Mouse (Mus musculus) limb, embryonic 10.5 days (tissue): Measurements from ENCODE around the gene Cfap20. TPM values are rescaled to one million over a fixed set of nuclear protein-coding genes. Genes with fewer than 3 reads are reported as not detected.
"Not testable (repeated sequence)": the region's sequence is repeated elsewhere in the genome, so short reads cannot be mapped to it uniquely, and the experiment has no call there.

Experiments used
- DNase-seq: peaks from one replicate; pipeline ENCODE4 v3.0.0-alpha.2; 2017; ENCODE audit warnings: low spot score
- H3K27ac ChIP-seq: fragments of 300-500 bp; sonication (generic); 2 replicates; pipeline ENCODE4 v1.5.1; 2016; ENCODE audit warnings: mild to moderate bottlenecking
- H3K27me3 ChIP-seq: fragments of 300-500 bp; sonication (generic); 2 replicates; pipeline ENCODE4 v1.6.1; 2016; ENCODE audit warnings: low read depth, mild to moderate bottlenecking; ENCODE audit not compliant: poor library complexity, severe bottlenecking
- H3K36me3 ChIP-seq: fragments of 300-500 bp; sonication (generic); 2 replicates; pipeline ENCODE4 v1.6.1; 2016; ENCODE audit warnings: mild to moderate bottlenecking, moderate library complexity
- H3K4me1 ChIP-seq: fragments of 300-500 bp; sonication (generic); 2 replicates; pipeline ENCODE4 v1.6.1; 2016
- H3K4me3 ChIP-seq: fragments of 300-500 bp; sonication (generic); 2 replicates; pipeline ENCODE4 v1.5.1; 2016; ENCODE audit warnings: mild to moderate bottlenecking, moderate library complexity
- H3K9me3 ChIP-seq: fragments of 300-500 bp; sonication (generic); replicated peaks from 2 replicates; pipeline ENCODE4 v1.6.1; 2016; ENCODE audit warnings: mild to moderate bottlenecking
- WGBS: fragments of 180-500 bp; shearing (Covaris S2); methylation state at CpG from one replicate; pipeline ENCODE4 v1.1.7; 2016; 5-methylcytosine and 5-hydroxymethylcytosine counted together
- polyA plus RNA-seq: library from polyadenylated mRNA; unstranded; fragments of >200 nt; fragmentation: Nextera tagmentation; extraction: Ambion mirVana; gene quantifications from 2 replicates; pipeline ENCODE4 v1.2.1, GENCODE M21; 2016

The Cfap20 gene
- polyA plus RNA-seq, 1 experiment from 2014 or later = 143 TPM

DNA sequence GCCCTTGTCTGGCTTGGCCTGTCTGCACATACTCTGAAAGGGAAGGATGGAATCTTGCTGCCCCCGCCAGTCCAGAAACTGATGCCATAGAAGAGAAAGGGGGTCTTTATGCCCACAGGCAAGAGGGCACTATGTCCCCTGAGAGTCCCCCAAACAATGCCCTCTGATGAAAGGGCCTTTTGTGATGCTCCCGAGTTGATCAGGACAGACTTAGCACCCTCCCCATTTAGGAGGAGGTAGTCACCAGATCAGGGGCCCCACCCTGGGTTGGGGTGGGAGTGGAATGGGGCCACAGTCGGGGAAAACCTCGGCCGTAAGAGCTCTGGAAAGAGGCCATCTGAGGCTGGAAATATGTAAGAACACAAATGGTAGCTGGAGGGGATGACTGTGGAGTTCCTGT, 37.5 kb downstream of the Cfap20 start:
- WGBS = 82% methylated on average over 5 of the region's 5 CpGs
- Histone ChIP-seq H3K27ac (peak overlapping the region; percentile 27; the same call in 1 of the 2 replicates), H3K27me3 (no peaks in the 10 kb centered on the region), H3K36me3 (no peaks in the 10 kb centered on the region), H3K4me3 (no peak overlapping the region), H3K9me3 (no peaks in the 10 kb centered on the region), H3K4me1 (peaks cover 29% of the 10 kb centered on the region)
- no peak for DNase-seq

DNA sequence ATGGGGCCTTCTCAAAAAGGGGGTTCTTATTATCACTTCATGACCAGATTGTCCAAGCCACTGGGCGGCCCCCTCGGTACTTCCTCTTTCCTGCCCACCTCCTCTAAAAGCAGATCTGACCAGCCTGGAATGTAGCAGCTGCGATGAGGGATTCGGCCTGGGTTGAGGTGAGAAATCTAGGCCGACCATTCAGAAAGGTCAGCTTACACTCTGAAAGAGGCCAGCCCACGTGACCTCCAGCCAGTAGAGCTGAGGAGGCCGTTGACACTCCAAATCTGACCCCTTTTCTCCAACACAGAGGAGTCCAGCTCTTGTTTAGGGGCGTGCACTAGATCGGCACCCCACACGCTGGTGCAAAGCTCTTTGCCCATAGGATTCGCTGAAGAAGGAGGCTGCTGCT, 37.9 kb downstream of the Cfap20 start:
- Histone ChIP-seq H3K4me3 (no peak overlapping the region), H3K27me3 (no peaks in the 10 kb centered on the region), H3K4me1 (peaks cover 29% of the 10 kb centered on the region), H3K9me3 (no peaks in the 10 kb centered on the region), H3K27ac (peak overlapping the region; percentile 27; the same call in 1 of the 2 replicates), H3K36me3 (no peaks in the 10 kb centered on the region)
- no peak for DNase-seq
- 50% methylated on average over 11 of the region's 11 CpGs for WGBS

DNA sequence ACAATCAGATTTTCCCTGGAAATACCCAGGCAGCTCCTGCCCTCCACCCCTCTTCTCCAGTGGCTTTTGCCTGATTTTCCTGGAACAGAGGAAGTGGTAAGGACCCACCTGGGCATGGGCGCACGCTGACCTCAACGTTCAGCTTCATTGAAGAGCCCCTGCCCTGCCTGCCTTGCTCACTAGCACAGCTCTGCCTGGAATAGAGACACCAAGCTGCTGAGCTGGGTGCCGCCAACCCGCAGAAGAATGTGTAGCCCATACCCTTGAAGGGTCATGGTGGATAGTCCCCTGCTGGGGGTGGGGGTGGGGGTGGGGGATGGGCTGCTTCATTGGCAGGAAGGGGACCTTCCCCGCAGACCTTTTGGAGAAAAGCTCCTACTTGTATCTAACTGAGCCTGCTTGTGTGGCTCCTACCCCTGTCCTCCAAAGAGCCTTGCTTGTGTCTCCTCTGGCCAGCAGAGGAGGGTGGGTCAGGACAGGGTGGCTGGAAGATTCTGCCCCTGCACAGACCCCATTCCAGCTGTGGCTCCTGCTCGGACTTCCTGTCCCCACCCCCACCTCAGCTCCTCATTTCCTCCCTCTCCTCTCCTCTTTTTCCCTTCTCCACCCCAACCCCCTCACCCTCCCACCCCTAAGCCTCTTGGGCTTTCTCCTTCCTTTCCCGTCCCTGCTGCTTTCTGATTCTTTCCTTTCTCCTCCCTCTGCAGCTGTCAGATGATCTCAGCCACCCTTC, 39.3 kb downstream of the Cfap20 start:
- H3K36me3 ChIP-seq = no peaks in the 10 kb centered on the region
- peaks cover 29% of the 10 kb centered on the region for H3K4me1 ChIP-seq
- H3K9me3 ChIP-seq = no peaks in the 10 kb centered on the region
- WGBS = 42% methylated on average over 8 of the region's 8 CpGs
- peak overlapping the region; percentile 84 for H3K27ac ChIP-seq
- H3K4me3 ChIP-seq = peak overlapping the region; percentile 25; the same call in 1 of the 2 replicates
- DNase-seq = no peak
- H3K27me3 ChIP-seq = no peaks in the 10 kb centered on the region

DNA sequence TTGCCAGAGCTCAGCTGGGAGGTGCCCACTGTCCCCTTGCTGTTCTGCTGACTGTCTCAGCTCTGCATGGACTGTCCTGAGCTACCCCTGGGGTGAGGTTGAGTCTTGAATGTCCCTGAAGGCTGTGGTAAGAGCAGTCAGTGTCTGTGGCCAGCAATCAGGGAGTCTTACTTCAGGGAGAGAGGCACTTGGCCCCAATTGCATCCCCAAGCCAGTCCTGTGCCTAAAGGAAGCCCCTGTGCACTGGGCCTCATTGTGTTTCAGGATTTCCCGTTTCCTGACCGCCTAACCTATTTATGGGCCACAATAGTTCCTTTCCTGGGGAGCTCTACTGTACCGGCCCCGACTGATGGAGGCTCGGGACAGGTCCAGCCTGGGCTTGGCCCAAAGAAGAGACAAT, 42.1 kb downstream of the Cfap20 start:
- no peak for DNase-seq
- no peaks in the 10 kb centered on the region for H3K36me3 ChIP-seq
- H3K9me3 ChIP-seq = no peaks in the 10 kb centered on the region
- H3K4me3 ChIP-seq = no peak overlapping the region
- H3K4me1 ChIP-seq = peaks cover 29% of the 10 kb centered on the region
- WGBS = 91% methylated on average over 5 of the region's 5 CpGs
- no peaks in the 10 kb centered on the region for H3K27me3 ChIP-seq
- no peak overlapping the region for H3K27ac ChIP-seq

DNA sequence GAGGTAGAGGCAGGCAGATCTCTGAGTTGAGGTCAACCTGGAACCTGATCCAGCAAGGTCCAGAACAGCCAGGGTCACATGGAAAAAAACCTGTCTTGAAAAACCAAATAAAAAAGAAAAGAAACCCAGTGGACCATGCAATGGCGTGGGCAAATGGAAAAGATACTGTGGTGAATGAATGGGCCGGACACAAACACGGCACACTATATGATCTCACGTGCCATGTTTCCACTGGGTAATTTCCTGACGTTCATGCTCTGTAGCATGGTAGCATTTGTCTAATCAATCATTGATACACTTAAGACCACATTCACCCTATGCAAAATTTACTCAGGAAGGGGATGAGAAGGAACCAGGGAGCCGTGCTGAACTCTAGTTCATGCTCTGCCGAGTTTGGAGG, 43.6 kb downstream of the Cfap20 start:
- Histone ChIP-seq H3K27me3 (no peaks in the 10 kb centered on the region), H3K36me3 (no peaks in the 10 kb centered on the region), H3K9me3 (no peaks in the 10 kb centered on the region), H3K4me3 (no peak overlapping the region), H3K27ac (no peak overlapping the region), H3K4me1 (peaks cover 18% of the 10 kb centered on the region)
- DNase-seq = no peak
- WGBS = 93% methylated on average over 7 of the region's 7 CpGs

DNA sequence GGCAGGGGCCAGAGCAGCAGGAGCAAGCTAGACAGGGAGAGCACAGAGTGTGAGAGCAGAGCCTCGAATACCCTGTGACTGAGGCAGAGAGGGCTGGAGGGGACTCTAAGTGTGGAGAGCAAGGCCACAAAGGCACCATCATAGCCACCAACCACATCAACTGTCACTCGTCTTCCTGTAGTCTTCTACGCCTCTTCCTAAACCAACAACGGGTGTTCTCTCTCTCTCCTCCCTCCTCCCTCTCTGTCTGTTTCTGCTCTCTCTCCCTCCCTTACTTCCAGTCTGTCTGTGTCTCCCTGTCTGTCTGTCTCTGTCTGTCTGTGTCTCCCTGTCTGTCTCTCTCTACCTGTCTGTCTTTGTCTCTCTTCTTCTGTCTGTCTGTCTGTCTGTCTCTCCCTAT, 44.4 kb downstream of the Cfap20 start:
- DNase-seq = no peak
- H3K9me3 ChIP-seq = no peaks in the 10 kb centered on the region
- peak overlapping the region; percentile 25 for H3K27ac ChIP-seq
- peaks cover 10% of the 10 kb centered on the region for H3K4me1 ChIP-seq
- H3K36me3 ChIP-seq = no peaks in the 10 kb centered on the region
- H3K4me3 ChIP-seq = no peak overlapping the region
- no peaks in the 10 kb centered on the region for H3K27me3 ChIP-seq
- 67% methylated on average over 4 of the region's 4 CpGs for WGBS

DNA sequence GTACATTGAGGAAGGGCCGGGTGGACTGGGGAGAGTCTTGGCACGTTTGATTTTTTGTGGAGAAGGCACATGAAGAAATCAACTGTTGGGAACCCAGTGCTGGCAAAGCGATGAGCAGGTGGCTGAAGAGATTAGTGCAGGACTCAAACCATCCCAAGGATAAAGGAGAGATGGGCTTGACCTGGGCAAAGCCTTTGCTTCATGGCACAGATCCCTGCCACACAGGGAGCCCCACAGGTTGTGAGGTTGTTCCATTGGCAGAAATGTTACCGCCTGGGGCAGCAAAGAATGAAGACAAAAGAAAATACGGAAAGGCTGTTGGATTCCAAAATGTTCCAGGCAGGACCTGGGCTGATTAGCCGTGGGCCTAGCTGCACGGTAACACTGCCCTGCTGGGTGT, 46.7 kb downstream of the Cfap20 start:
- H3K36me3 ChIP-seq = no peaks in the 10 kb centered on the region
- no peak overlapping the region for H3K27ac ChIP-seq
- H3K4me3 ChIP-seq = no peak overlapping the region
- no peaks in the 10 kb centered on the region for H3K4me1 ChIP-seq
- DNase-seq = no peak
- no peaks in the 10 kb centered on the region for H3K9me3 ChIP-seq
- 93% methylated on average over 7 of the region's 7 CpGs for WGBS
- H3K27me3 ChIP-seq = no peaks in the 10 kb centered on the region

DNA sequence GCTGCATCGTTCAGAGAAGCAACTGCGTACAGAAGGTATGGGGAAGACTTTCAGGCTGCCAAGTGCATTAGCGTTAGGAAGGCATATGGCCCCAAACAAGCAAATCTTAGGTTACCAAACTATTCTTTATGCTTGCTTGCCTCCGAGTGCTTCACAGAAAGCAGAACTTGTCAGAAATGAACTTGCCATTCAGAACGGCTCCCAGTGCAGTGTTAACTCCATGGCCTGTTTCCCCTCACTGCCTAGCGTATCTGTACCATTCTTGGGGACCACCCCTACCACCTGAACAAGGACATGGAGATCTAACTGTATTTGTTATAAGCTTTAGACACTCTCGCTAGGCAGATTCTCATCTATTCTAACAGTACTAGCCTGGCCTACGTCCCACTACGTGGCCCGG, 47.4 kb downstream of the Cfap20 start:
- DNase-seq = no peak
- H3K9me3 ChIP-seq = no peaks in the 10 kb centered on the region
- H3K27me3 ChIP-seq = no peaks in the 10 kb centered on the region
- WGBS = 93% methylated on average over 10 of the region's 10 CpGs
- H3K27ac ChIP-seq = no peak overlapping the region
- H3K4me1 ChIP-seq = no peaks in the 10 kb centered on the region
- no peaks in the 10 kb centered on the region for H3K36me3 ChIP-seq
- no peak overlapping the region for H3K4me3 ChIP-seq

DNA sequence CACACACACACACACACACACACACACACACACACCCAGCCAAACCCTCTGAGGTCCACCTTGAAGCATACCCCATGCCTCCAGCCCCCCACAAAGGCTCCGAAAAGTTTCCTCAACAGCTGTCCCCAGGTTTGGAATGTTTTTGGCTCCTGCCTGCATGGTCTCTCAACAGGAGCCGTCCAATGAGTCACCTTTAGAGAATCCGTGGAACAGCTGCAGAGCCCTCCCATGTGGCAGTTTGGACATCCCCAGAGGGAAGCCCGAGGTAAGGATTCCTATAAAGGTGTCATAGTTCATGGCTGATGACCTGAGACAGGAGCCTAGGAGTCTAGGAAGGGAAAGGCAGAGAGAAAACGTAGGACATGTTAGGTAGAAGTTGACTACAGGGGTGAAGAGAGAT, 48.6 kb downstream of the Cfap20 start:
- no peaks in the 10 kb centered on the region for H3K36me3 ChIP-seq

DNA sequence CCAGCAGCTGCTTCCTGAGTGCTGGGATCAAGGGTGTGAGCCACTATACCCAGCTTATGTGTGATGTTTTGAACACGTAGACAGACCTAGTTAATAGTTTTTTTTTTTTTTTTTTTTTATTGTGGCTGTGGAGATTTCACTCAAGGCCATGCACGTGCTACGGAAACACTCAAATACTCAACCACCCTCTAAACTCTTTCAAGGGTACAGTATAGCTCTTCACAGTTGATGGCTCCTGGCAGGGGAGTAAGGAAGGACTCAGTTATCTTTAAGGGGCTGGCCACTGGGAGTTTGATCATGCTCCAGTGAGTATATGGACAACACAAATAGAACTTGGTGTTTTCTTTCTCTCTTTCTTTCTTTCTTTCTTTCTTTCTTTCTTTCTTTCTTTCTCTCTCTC, 50.2 kb downstream of the Cfap20 start:
- Histone ChIP-seq H3K4me1 (no peaks in the 10 kb centered on the region), H3K4me3 (no peak overlapping the region), H3K27ac (no peak overlapping the region), H3K27me3 (no peaks in the 10 kb centered on the region), H3K9me3 (no peaks in the 10 kb centered on the region), H3K36me3 (no peaks in the 10 kb centered on the region)
- no peak for DNase-seq
- WGBS = 89% methylated on average over 3 of the region's 3 CpGs

More for the DNA sequence above, 48.6 kb downstream of the Cfap20 start:
- Histone ChIP-seq H3K4me3 (no peak overlapping the region), H3K27me3 (no peaks in the 10 kb centered on the region), H3K4me1 (no peaks in the 10 kb centered on the region), H3K27ac (no peak overlapping the region), H3K9me3 (no peaks in the 10 kb centered on the region)
- no peak for DNase-seq
- WGBS = 87% methylated on average over 5 of the region's 5 CpGs

DNA sequence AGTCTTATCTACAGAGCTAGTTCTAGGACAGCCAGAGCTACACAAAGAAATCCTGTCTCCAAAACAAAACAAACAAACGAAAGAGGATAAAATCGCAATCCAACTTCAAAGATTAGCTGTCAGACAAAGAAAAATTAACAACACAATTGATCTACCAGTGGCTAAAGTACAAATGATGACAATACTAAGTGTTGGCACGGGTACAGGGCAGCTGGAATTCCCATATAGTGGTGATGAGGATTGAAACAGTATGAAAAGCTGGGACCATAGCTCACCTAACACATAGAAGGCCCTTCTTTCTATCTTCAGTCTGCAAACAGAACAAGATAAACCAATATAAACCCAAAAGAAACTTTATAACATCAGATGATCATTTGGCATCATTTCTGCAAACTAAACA, 53.1 kb downstream of the Cfap20 start:
- Histone ChIP-seq H3K4me1 (peaks cover 14% of the 10 kb centered on the region), H3K36me3 (no peaks in the 10 kb centered on the region), H3K27ac (no peak overlapping the region), H3K27me3 (no peaks in the 10 kb centered on the region), H3K4me3 (no peak overlapping the region), H3K9me3 (no peaks in the 10 kb centered on the region)
- 85% methylated on average over 3 of the region's 3 CpGs for whole genome bisulfite sequencing
- DNase-seq = no peak

DNA sequence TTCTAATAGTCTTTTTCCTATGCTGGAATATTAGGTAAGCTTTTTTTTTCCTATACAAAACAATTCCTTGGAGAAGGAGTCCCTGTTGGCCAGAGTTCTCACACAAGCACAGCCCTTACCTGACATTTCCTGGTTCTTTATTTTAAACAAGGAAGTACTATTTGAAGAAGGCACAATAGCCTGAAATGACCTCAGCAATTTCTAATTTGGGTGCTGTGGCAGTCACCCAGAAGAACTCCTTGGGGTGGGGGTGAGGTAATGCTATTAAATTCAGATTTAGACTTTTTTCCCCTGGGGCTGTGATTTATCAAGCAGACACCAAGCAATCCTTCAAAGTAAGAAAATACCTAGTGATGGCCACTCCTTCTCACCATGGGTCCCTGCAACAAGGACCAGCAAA, 53.7 kb downstream of the Cfap20 start:
- Histone ChIP-seq H3K27ac (no peak overlapping the region), H3K9me3 (no peaks in the 10 kb centered on the region), H3K4me1 (peaks cover 14% of the 10 kb centered on the region), H3K36me3 (no peaks in the 10 kb centered on the region), H3K4me3 (no peak overlapping the region), H3K27me3 (no peaks in the 10 kb centered on the region)
- DNase-seq = no peak

DNA sequence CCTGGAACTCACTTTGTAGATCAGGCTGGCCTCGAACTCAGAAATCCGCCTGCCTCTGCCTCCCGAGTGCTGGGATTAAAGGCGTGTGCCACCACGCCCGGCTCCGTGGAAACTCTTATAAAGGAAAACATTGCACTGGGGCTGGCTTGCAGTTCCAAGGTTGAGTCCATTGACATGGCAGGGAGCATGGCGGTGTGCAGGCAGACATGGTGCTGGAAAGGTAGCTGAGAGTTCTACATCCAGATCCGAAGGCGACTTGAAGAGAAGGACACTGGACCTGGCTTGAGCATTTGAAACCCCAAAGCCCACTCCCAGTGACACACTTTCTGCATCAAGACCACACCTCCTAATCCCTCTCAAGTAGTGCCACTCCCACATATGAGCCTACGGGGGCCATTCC, 55.7 kb downstream of the Cfap20 start:
- DNase-seq, H3K4me3 ChIP-seq, H3K9me3 ChIP-seq, H3K36me3 ChIP-seq, H3K27me3 ChIP-seq, H3K27ac ChIP-seq: not testable (repeated sequence)
- peaks cover 19% of the 10 kb centered on the region for H3K4me1 ChIP-seq
- 96% methylated on average over 11 of the region's 11 CpGs for WGBS

DNA sequence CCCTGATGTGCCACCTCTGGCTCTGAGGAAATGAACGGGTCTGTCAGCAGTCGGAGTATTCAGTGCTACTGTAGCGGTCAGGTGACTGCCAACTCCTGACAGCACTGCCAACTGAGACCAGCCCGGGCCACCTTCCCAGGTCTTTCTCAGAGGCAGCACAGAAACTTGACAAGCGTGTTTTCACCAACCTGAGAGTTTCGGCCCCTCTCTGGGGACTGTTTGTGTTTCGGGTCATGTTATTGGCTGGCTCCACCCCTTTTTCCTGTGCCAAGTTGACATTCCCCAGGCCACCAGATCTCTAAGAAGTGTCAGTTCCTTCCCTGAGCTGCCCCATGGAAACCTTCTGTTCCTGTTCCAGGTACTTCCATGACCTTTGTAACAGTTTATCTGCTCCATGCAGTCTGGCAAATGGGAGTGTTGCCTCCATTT, 56.8 kb downstream of the Cfap20 start:
- DNase-seq = no peak
- Histone ChIP-seq H3K4me3 (no peak overlapping the region), H3K9me3 (no peaks in the 10 kb centered on the region), H3K4me1 (peaks cover 25% of the 10 kb centered on the region), H3K27me3 (no peaks in the 10 kb centered on the region), H3K27ac (peak overlapping the region; percentile 30; the same call in 1 of the 2 replicates), H3K36me3 (peaks cover 4% of the 10 kb centered on the region; the same call in 1 of the 2 replicates)
- WGBS = 20% methylated on average over 7 of the region's 7 CpGs
